ENCODE assay signal across 11 mouse cellular contexts in genomic region chr8:120738771-120739170, GRCm38 (mm10). TPM values are rescaled to one million over a fixed set of nuclear protein-coding genes. Genes with fewer than 3 reads are reported as not detected.
DNase-seq lines count a peak whose midpoint lies in the region; ATAC-seq and TF ChIP-seq lines count a peak whose summit lies in the region.
"Had no signal": no experiment of that assay in that cellular context is flagged by ENCODE, and none has a peak within 500 bp of the region (broad histone marks: within the 10 kb centered on the region; RNA-seq: fewer than 3 reads in every experiment).

No protein-coding gene starts in this region.

- TF ChIP-seq CTCF in kidney, postnatal 0 days (IDR thresholded peaks at IDR 0.05; ENCODE audit: low read depth), result no peak
- no peak for TF ChIP-seq CTCF in stomach, postnatal 0 days (IDR thresholded peaks at IDR 0.05; ENCODE audit: low read depth)

- no peak for TF ChIP-seq EP300 in stomach, postnatal 0 days (optimal IDR thresholded peaks at IDR 0.05)

- H3K4me1 ChIP-seq in kidney, postnatal 0 days (replicated peaks; ENCODE audit: insufficient read depth, low read length), result peaks cover 9% of the 10 kb centered on the region
- peaks cover 24% of the 10 kb centered on the region for H3K4me1 ChIP-seq in stomach, embryonic 15.5 days
- peaks cover 8% of the 10 kb centered on the region for H3K4me1 ChIP-seq in stomach, postnatal 0 days (replicated peaks; ENCODE audit: control insufficient read depth, insufficient read depth)
- H3K4me1 ChIP-seq in heart, embryonic 15.5 days (replicated peaks), result peaks cover 18% of the 10 kb centered on the region
- peaks cover 28% of the 10 kb centered on the region for H3K4me1 ChIP-seq in stomach, embryonic 16.5 days (ENCODE audit: control insufficient read depth, insufficient read depth, low read length)

- DNase-seq in kidney, postnatal 0 days (ENCODE audit: low spot score), result no peak
- no peak for DNase-seq in kidney, adult 18-20 months
- DNase-seq in stomach, postnatal 0 days (ENCODE audit: low spot score), result no peak
- DNase-seq in adrenal gland, postnatal 14 days, result no peak
- DNase-seq: right cerebral cortex, adult 18-20 months had no signal

- no peak overlapping the region for H3K27ac ChIP-seq in kidney, postnatal 0 days
- H3K27ac ChIP-seq in stomach, embryonic 15.5 days, result no peak overlapping the region
- no peak overlapping the region for H3K27ac ChIP-seq in stomach, postnatal 0 days (replicated peaks)
- no peak overlapping the region for H3K27ac ChIP-seq in heart, embryonic 15.5 days
- H3K27ac ChIP-seq in stomach, embryonic 16.5 days (ENCODE audit: low read length), result no peak overlapping the region
- H3K27ac ChIP-seq: embryonic facial prominence, embryonic 12.5 days; forebrain, embryonic 12.5 days had no signal

- H3K4me2 ChIP-seq in kidney, postnatal 0 days (ENCODE audit: low read length), result 0 out of 2 replicates have a peak overlapping the region, but pooled peaks have one; percentile 15
- H3K4me2 ChIP-seq in stomach, embryonic 15.5 days, result 0 out of 2 replicates have a peak overlapping the region, but pooled peaks have one; percentile 3
- H3K4me2 ChIP-seq in stomach, postnatal 0 days (replicated peaks; ENCODE audit: low read depth), result no peak overlapping the region; the same call in 1 of the 2 replicates
- peak overlapping the region; percentile 99 for H3K4me2 ChIP-seq in heart, embryonic 15.5 days
- H3K4me2 ChIP-seq in stomach, embryonic 16.5 days (ENCODE audit: low read depth, low read length), result peak overlapping the region; percentile 8; the same call in 1 of the 2 replicates
- H3K4me2 ChIP-seq: embryonic facial prominence, embryonic 12.5 days; forebrain, embryonic 12.5 days had no signal

- no peak overlapping the region for H3K4me3 ChIP-seq in kidney, postnatal 0 days (replicated peaks; ENCODE audit: low read depth, low read length)
- no peak overlapping the region for H3K4me3 ChIP-seq in stomach, embryonic 15.5 days (replicated peaks)
- no peak overlapping the region for H3K4me3 ChIP-seq in stomach, postnatal 0 days (ENCODE audit: low read depth, low read length)
- H3K4me3 ChIP-seq in heart, embryonic 15.5 days, result peak overlapping the region; percentile 58; the same call in 1 of the 2 replicates
- H3K4me3 ChIP-seq in stomach, embryonic 16.5 days (replicated peaks; ENCODE audit: low read length), result no peak overlapping the region; the same call in 1 of the 2 replicates
- H3K4me3 ChIP-seq: embryonic facial prominence, embryonic 12.5 days; forebrain, embryonic 12.5 days had no signal

- peaks cover 11% of the 10 kb centered on the region; the same call in 1 of the 2 replicates for H3K27me3 ChIP-seq in kidney, postnatal 0 days (ENCODE audit: insufficient read depth, low read length)
- peaks cover 27% of the 10 kb centered on the region for H3K27me3 ChIP-seq in stomach, embryonic 15.5 days (replicated peaks)
- no peaks in the 10 kb centered on the region for H3K27me3 ChIP-seq in stomach, postnatal 0 days (ENCODE audit: control insufficient read depth, insufficient read depth, low read length)
- H3K27me3 ChIP-seq in heart, embryonic 15.5 days, result peaks cover 49% of the 10 kb centered on the region
- H3K27me3 ChIP-seq in stomach, embryonic 16.5 days (ENCODE audit: control insufficient read depth, insufficient read depth, low read length), result no peaks in the 10 kb centered on the region

- 78% methylated on average over 4 of the region's 4 CpGs for WGBS in kidney, postnatal 0 days
- WGBS in stomach, embryonic 15.5 days, result 73% methylated on average over 4 of the region's 4 CpGs
- WGBS in stomach, postnatal 0 days, result 70% methylated on average over 4 of the region's 4 CpGs
- 67% methylated on average over 4 of the region's 4 CpGs for WGBS in heart, embryonic 15.5 days
- WGBS in stomach, embryonic 16.5 days, result 71% methylated on average over 4 of the region's 4 CpGs

- no peak overlapping the region for H3K9ac ChIP-seq in kidney, postnatal 0 days (ENCODE audit: low read depth, low read length)
- no peak overlapping the region for H3K9ac ChIP-seq in stomach, embryonic 15.5 days
- H3K9ac ChIP-seq in stomach, postnatal 0 days (ENCODE audit: low read length), result no peak overlapping the region
- no peak overlapping the region for H3K9ac ChIP-seq in heart, embryonic 15.5 days
- H3K9ac ChIP-seq in stomach, embryonic 16.5 days (ENCODE audit: low read length), result peak overlapping the region; percentile 35; the same call in 1 of the 2 replicates
- H3K9ac ChIP-seq: embryonic facial prominence, embryonic 12.5 days; forebrain, embryonic 12.5 days had no signal

- no peaks in the 10 kb centered on the region for H3K9me3 ChIP-seq in kidney, postnatal 0 days (replicated peaks; ENCODE audit: low read length)
- no peaks in the 10 kb centered on the region for H3K9me3 ChIP-seq in stomach, embryonic 15.5 days
- no peaks in the 10 kb centered on the region for H3K9me3 ChIP-seq in stomach, postnatal 0 days (ENCODE audit: control insufficient read depth, low read length)
- no peaks in the 10 kb centered on the region for H3K9me3 ChIP-seq in heart, embryonic 15.5 days (replicated peaks)
- H3K9me3 ChIP-seq in stomach, embryonic 16.5 days (replicated peaks; ENCODE audit: control insufficient read depth, low read length), result no peaks in the 10 kb centered on the region
- H3K9me3 ChIP-seq: embryonic facial prominence, embryonic 12.5 days; forebrain, embryonic 12.5 days had no signal

- ATAC-seq in kidney, postnatal 0 days (replicated peaks; ENCODE audit: low FRiP score, low read depth), result no peak
- ATAC-seq in stomach, embryonic 15.5 days (ENCODE audit: insufficient read depth, low FRiP score, low read depth), result no peak
- ATAC-seq in stomach, postnatal 0 days (ENCODE audit: low FRiP score, low TSS enrichment), result no peak
- ATAC-seq in heart, embryonic 15.5 days (replicated peaks; ENCODE audit: insufficient number of reproducible peaks, insufficient read depth, low FRiP score, low read depth), result no peak
- ATAC-seq in stomach, embryonic 16.5 days (ENCODE audit: insufficient read depth, low FRiP score), result no peak
- no peak for ATAC-seq in frontal cortex, adult (ENCODE audit: low TSS enrichment)

- no peaks in the 10 kb centered on the region for H3K36me3 ChIP-seq in kidney, postnatal 0 days (ENCODE audit: insufficient read depth, low read length)
- no peaks in the 10 kb centered on the region for H3K36me3 ChIP-seq in stomach, embryonic 15.5 days
- no peaks in the 10 kb centered on the region for H3K36me3 ChIP-seq in stomach, postnatal 0 days (ENCODE audit: control insufficient read depth, insufficient read depth, low read length)
- H3K36me3 ChIP-seq in heart, embryonic 15.5 days, result no peaks in the 10 kb centered on the region
- no peaks in the 10 kb centered on the region for H3K36me3 ChIP-seq in stomach, embryonic 16.5 days (ENCODE audit: control insufficient read depth, insufficient read depth, low read length)
- H3K36me3 ChIP-seq: embryonic facial prominence, embryonic 12.5 days; forebrain, embryonic 12.5 days had no signal

RNA-seq across cellular contexts. Expression of gene Irf8, which starts 2.6 kb away (rescaled TPM):
- 15.7 TPM in 2 replicates for polyA plus RNA-seq in kidney, postnatal 0 days (2015; fragmentation: Nextera tagmentation; extraction: Ambion mirVana)
- 21.8 and 23.0 TPM in 2 replicates for polyA plus RNA-seq in stomach, embryonic 15.5 days (2015; fragmentation: Nextera tagmentation; extraction: Ambion mirVana)
- 18.7 and 18.9 TPM in 2 replicates for polyA plus RNA-seq in stomach, postnatal 0 days (2015; fragmentation: Nextera tagmentation; extraction: Ambion mirVana)
- 12.6 and 18.9 TPM in 2 replicates for polyA plus RNA-seq in heart, embryonic 15.5 days (2015; fragmentation: Nextera tagmentation; extraction: Ambion mirVana)
- 22.3 and 25.4 TPM in 2 replicates for polyA plus RNA-seq in stomach, embryonic 16.5 days (2015; fragmentation: Nextera tagmentation; extraction: Ambion mirVana)
- 16.9 and 31.7 TPM in 2 replicates for total RNA-seq in adrenal gland, postnatal 14 days (2021)
